Mouse (Mus musculus) ES-Bruce4 (cell line): ENCODE measurements around the gene Kank1.

Experiments
- CTCF ChIP-seq: IDR thresholded peaks from one replicate; pipeline ENCODE4 v1.8.1; 2011; ENCODE audit warnings: low read depth, low read length
- EP300 ChIP-seq: IDR thresholded peaks from 2 replicates; pipeline ENCODE4 v1.6.1; 2011; ENCODE audit warnings: low read depth, low read length; ENCODE audit not compliant: insufficient read depth

- TF ChIP-seq CTCF (no peak), EP300 (no peak)
Observed at GRCm38 (mm10) chr19:25207731-25208361, 28.9 kb upstream of the Kank1 start.
